Mouse (Mus musculus): Measurements from ENCODE around the gene Shisa9.
"Not testable (repeated sequence)": the region's sequence is repeated elsewhere in the genome, so short reads cannot be mapped to it uniquely, and the experiment has no call there.

Shisa9 gene

GRCm38 (mm10) chr16:11983616-11984270, at the start of gene Shisa9:
Shisa9 (plus strand) TSS chr16:11984113.
- DNase-seq, result peak; percentile 73

GRCm38 (mm10) chr16:11940477-11940876, 43.4 kb upstream of the Shisa9 start:
- peak; percentile 50 for DNase-seq

GRCm38 (mm10) chr16:11960691-11961090, 23.2 kb upstream of the Shisa9 start:
- no peak for DNase-seq

- no peak for DNase-seq
Measured at GRCm38 (mm10) chr16:11966041-11966440, 17.9 kb upstream of the Shisa9 start.

- DNase-seq, result not testable (repeated sequence)
Measured at GRCm38 (mm10) chr16:11966810-11967209, 17.1 kb upstream of the Shisa9 start.

GRCm38 (mm10) chr16:11967579-11967978, 16.3 kb upstream of the Shisa9 start:
- no peak for DNase-seq

- no peak for DNase-seq
Measured at GRCm38 (mm10) chr16:11973707-11974106, 10.2 kb upstream of the Shisa9 start.

- DNase-seq, result no peak
Measured at GRCm38 (mm10) chr16:11976737-11977136, 7.2 kb upstream of the Shisa9 start.

- DNase-seq, result peak; percentile 50
Measured at GRCm38 (mm10) chr16:11980764-11981163, 3.1 kb upstream of the Shisa9 start.

GRCm38 (mm10) chr16:11983106-11983615, 752 bp upstream of the Shisa9 start:
- DNase-seq, result peak; percentile 24

GRCm38 (mm10) chr16:11984271-11984791, 418 bp downstream of the Shisa9 start:
- no peak for DNase-seq

- no peak for DNase-seq
Measured at GRCm38 (mm10) chr16:11987056-11987455, 3.1 kb downstream of the Shisa9 start.

GRCm38 (mm10) chr16:12005177-12005576, 21.3 kb downstream of the Shisa9 start:
- no peak for DNase-seq

GRCm38 (mm10) chr16:12010136-12010535, 26.2 kb downstream of the Shisa9 start:
- DNase-seq, result no peak

- no peak for DNase-seq
Measured at GRCm38 (mm10) chr16:12012747-12013146, 28.8 kb downstream of the Shisa9 start.

- no peak for DNase-seq
Measured at GRCm38 (mm10) chr16:12014523-12014922, 30.6 kb downstream of the Shisa9 start.

GRCm38 (mm10) chr16:12017921-12018618, 34.2 kb downstream of the Shisa9 start:
- no peak for DNase-seq

GRCm38 (mm10) chr16:12020103-12020755, 36.3 kb downstream of the Shisa9 start:
- DNase-seq, result peak; percentile 11

GRCm38 (mm10) chr16:12032441-12032840, 48.5 kb downstream of the Shisa9 start:
- no peak for DNase-seq

GRCm38 (mm10) chr16:12034868-12035267, 51.0 kb downstream of the Shisa9 start:
- no peak for DNase-seq

- DNase-seq, result no peak
Measured at GRCm38 (mm10) chr16:12035626-12036025, 51.7 kb downstream of the Shisa9 start.

GRCm38 (mm10) chr16:12040935-12041334, 57.0 kb downstream of the Shisa9 start:
- peak; percentile 53 for DNase-seq

- no peak for DNase-seq
Measured at GRCm38 (mm10) chr16:12052051-12052450, 68.1 kb downstream of the Shisa9 start.
